Mouse (Mus musculus) adrenal gland, adult 2 months (tissue): ENCODE data around the gene Gadd45a. TPM values are rescaled to one million over a fixed set of nuclear protein-coding genes. Genes with fewer than 3 reads are reported as not detected.

Experiments used
- DNase-seq: peaks from one replicate; pipeline ENCODE4 v3.0.0; 2021
- long read RNA-seq: library from polyadenylated mRNA; stranded (forward); transcript quantifications from one replicate; pipeline ENCODE4 v2.0.0, GENCODE M21; 2021
- polyA plus RNA-seq: library from polyadenylated mRNA; depleted of rRNA; stranded (reverse); fragments of >200 nt; gene quantifications from 2 replicates; pipeline ENCODE4 v1.2.3, GENCODE M21; 2012; rRNA removed
- total RNA-seq, 2 experiments: library from RNA; stranded (reverse); gene quantifications; 2 replicates each; pipeline ENCODE4 v1.2.3; 2021

Gene Gadd45a
- 10 to 100 TPM; 15.3 to 51.4 TPM for total RNA-seq
- 77.3 and 93.9 TPM in 2 replicates for polyA plus RNA-seq
- long read RNA-seq, partial matches to known transcripts = 0 of 4 reads
- long read RNA-seq, other reads (novel, unspliced or antisense) = 0 of 4 reads

GRCm38 (mm10) chr6:67036837-67037628 lies at the start of gene Gadd45a:
Gadd45a (minus strand) TSS chr6:67037457.
- peak; percentile 100 for DNase-seq

DNA sequence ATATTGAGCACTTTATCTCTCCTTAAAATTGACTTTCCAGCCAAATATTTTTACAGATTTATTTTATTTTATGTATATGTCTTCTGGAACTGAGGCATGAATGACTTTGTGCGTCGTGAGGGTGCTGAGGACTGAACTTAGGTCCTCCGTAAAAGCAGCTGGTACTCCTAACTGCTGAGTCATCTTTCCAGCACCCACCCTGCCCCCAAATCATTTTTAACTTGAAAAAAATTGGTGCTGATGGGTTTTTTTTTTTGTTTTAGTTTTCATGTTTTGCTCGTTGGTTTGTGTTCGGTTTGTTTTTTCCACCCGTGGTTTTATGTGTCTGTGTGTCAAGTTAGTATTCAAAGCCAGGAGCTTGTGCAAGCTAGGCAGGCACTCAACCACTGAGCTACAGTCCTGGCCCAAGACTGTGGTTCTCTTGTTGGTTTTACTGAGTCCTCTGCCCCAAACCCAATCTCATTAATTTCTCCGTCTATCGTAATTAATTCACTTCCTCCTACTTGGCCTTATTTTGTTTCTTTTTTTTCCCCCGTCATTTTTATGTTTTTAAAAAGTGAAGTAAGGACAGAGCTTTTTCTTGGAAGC lies 48.7 kb upstream of the Gadd45a start:
- DNase-seq = no peak

GRCm38 (mm10) chr6:67084465-67084864 lies 47.2 kb upstream of the Gadd45a start:
- no peak for DNase-seq

GRCm38 (mm10) chr6:67081141-67081540 lies 43.9 kb upstream of the Gadd45a start:
- DNase-seq = no peak

GRCm38 (mm10) chr6:67078076-67078475 lies 40.8 kb upstream of the Gadd45a start:
- peak; percentile 69 for DNase-seq

- DNase-seq = no peak
These were observed 40.2 kb upstream of the Gadd45a start for GRCm38 (mm10) chr6:67077477-67077876.

- no peak for DNase-seq
These were observed 39.1 kb upstream of the Gadd45a start for GRCm38 (mm10) chr6:67076348-67076747.

DNA sequence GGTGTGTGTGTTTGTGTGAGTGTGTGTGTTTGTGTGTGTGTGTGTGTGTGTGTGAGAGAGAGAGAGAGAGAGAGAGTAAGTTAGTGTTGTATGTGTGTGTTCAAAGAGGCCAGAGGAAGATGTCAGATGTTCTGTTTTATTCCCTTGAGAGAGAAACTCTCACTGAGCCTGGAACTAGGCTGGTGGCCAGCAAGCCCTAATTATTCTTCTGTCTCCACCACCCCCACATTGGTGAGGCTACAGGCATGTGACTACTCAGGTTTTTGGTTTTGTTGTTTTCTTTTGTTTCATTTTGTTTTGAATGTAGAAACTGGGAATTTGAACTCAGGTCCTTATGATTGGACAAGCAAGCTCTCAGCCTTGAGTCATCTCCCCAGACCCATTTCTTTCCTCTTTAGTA lies 37.6 kb upstream of the Gadd45a start:
- no peak for DNase-seq

DNA sequence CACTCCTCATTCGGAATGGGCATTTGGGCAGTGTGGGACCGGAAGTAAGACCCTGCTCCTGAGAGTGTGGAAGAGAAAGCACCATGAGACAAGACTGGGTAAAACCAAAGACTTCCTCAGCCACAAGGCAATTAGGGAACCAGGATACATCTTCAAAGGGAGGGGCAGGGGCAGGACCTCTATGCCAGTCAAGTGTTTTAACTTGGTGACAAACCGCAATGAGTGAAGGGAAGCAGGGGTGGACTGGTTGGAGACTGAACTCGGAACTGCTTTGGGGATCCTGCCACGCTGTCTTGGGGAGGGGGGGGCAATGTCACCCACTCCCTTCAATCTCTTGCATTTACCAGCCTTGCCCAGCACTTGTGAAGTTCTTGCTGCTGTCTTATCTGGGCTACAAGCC lies 36.7 kb upstream of the Gadd45a start:
- no peak for DNase-seq

DNA sequence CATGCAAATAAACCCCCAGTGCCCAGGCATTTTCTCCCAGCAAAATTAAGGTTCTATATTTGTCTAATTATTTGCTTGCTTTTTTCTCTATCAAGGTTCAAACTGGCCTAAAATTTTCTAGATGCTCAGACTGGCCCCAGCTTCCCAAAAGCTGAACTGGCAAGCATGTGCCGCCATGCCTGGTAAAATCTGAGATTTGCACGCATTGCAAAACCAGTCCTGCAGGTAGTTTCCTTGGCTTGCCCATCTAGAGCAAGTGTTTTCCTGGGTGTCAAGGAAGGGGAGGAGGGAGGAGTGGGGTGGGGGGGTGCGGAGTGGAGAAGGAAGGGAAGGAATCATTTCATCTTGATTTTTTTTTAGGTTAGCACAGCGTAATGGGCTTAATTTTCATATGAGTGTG lies 36.2 kb upstream of the Gadd45a start:
- DNase-seq = no peak

- DNase-seq = no peak
These were observed 34.4 kb upstream of the Gadd45a start for GRCm38 (mm10) chr6:67071615-67072014.

DNA sequence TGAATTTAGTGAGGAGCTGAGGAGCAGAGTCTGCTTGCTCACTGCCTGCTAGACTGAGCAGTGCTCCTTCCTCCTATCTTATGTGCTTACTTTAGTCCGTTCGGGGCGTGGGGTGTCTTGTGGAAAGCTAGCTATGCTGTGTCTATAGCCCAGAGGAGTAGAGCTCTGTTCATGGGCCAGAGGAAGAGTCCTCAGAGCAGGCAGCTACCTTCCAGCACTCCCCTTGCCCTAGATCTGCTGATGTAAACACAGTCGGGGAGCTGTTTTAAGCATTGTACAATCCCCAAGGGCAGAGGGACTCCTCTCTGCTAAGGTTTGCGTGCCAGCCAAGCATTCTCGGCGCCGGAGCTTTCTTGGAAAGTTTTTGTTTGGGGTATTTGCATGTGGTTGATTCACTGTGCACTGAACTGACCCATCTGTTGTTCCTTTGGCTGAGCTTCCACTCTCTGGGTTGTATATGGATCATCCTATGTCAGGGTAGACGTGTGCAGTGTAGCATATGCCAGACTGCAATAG lies 32.6 kb upstream of the Gadd45a start:
- no peak for DNase-seq

DNA sequence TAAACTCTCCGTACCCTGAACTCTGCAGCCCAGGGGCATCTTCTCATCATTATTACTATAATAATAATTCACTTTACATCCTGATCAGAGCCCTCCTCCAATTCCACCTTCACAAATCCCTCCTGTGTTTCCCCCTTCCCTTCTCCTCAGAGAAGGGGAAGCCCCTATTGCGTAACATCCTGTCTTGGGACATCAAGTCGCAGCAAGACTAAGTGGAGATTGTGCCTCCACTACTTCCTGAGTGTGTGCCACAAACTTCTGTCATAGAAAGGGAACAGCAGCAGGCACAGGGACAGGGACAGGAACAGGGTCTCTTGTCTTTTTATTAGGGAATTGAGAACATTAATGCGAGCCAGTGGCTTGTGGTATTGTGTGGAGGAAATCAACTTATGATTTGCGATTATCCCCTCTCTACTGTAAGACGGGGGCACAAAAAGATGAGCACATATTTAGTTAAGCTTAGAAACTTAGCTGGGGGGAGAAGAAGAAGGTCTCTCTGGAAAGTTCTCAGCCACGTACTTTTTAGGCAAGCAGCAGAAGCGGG lies 32.0 kb upstream of the Gadd45a start:
- no peak for DNase-seq

DNA sequence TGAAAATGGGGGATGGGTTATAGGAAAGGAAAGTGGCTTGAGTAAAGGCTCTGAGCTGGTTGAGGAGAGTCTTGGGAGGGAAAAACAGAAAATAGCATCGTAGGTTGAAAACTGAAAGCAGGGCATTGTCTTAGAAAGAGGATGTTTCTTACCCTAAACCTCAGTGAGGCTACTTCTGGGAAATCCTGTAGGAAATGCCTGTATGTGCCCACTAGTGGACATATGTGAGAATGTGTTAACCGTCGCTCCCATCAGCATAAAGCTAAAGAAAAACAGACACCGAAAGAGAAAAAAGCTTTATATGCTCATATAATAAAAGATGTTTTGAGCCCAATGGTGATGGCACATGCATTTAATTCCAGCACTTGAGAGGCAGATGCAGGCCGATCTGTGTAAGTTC lies 22.8 kb upstream of the Gadd45a start:
- no peak for DNase-seq

GRCm38 (mm10) chr6:67057991-67058696 lies 20.9 kb upstream of the Gadd45a start:
- DNase-seq = no peak

DNA sequence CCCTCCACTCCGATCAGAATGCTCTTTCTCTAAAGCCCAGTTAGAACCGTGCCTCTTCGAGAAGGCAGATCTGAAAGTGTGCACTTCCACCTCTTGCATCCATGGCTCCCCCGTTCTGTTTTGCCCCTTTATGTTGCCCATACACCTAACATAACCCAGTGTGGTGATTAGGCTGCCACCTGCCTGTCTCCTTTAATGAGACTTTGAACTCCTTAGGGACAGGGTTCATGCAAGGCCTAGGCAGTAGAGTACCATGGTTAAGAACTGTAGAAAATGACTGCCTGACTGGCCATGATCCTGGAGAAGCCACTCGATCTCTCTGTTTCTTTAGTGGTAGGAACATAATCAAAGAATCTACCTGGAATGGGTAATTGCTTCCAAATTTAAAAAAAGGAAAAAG lies 20.3 kb upstream of the Gadd45a start:
- DNase-seq = no peak

DNA sequence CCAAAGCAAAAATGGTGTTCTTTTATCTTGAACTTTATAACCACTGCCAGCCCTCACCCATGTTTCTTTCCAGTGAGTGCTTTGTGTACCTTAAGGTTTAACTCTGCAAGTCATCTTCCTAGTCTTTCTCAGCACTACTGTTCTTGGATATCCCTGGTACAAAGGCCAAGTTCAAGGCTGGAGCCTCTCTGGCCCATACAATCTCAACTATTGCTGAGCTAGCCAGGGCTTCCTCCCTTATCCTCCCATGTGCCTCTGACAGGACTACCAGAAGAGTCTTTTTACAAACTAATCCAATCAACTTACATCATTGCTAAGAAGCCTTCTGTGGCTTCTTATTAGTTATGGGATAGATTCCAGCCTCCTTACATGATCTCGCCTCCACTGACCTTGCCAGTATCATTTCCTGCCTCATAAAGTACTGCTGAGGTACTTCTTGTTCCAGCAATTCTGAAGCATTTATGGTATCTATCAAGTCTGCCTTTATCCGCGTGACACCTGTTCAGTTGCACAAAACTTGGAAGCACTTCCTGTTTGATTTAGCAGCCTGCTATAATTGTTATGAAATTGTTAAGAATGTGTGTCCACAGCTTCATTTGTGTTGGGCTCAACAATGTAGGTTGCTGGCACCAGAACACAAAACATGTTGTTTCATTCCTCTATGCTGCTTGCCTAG lies 19.8 kb upstream of the Gadd45a start:
- DNase-seq = no peak

- DNase-seq = no peak
These were observed 19.0 kb upstream of the Gadd45a start for GRCm38 (mm10) chr6:67056108-67056888.

GRCm38 (mm10) chr6:67050063-67050462 lies 12.8 kb upstream of the Gadd45a start:
- no peak for DNase-seq

DNA sequence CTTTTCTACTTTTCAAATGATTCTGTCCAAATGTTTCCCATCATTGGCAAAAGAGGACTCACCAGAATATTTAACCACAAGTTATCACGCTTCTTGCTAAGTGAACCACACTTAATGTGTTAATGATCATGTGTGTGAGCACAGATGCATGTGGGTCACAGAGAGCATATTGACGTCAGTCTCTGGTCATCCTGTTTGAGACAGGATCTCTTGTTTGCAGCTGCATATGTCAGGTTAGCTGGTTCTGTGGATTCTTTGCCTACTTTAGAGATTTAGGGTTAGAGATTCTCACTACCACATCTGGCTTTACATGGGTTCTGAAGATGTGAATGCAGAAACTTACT lies 12.4 kb upstream of the Gadd45a start:
- no peak for DNase-seq
